Mouse (Mus musculus): ENCODE results near the gene Insl5. TPM values are rescaled to one million over a fixed set of nuclear protein-coding genes. Genes with fewer than 3 reads are reported as not detected.
A peak's percentile ranks its signal among the peaks of the same experiment; 100 is the strongest.

Insl5 gene
- 0.71 TPM in 1 of 2 replicates, not detected in the other for total RNA-seq (2014; rRNA removed)
- not detected in 2 replicates for polyA plus RNA-seq (2015; fragmentation: Nextera tagmentation; extraction: Ambion mirVana)

- Histone ChIP-seq H3K27me3 (ENCODE audit: insufficient read depth, low read length) (no peaks in the 10 kb centered on the region), H3K27ac (ENCODE audit: low read depth, low read length) (no peak within 1 kb of the TSS), H3K4me1 (ENCODE audit: insufficient read depth) (no peaks in the 10 kb centered on the region), H3K4me3 (ENCODE audit: low read depth, low read length) (no peak within 1 kb of the TSS), H3K9me3 (ENCODE audit: low read length) (no peaks in the 10 kb centered on the region), H3K9ac (no peak within 1 kb of the TSS), H3K36me3 (ENCODE audit: insufficient read depth) (no peaks in the 10 kb centered on the region), H3K4me2 (ENCODE audit: low read depth) (no peak within 1 kb of the TSS)
- TF ChIP-seq CTCF (IDR thresholded peaks at IDR 0.05; ENCODE audit: low read depth): no peak
- no peak for ATAC-seq
- DNase-seq: no peak
- 96% methylated on average over 4 of the region's 4 CpGs for WGBS
These were observed at the start of gene Insl5 for GRCm38 (mm10) chr4:103026621-103027020. Gene Insl5, minus strand, starts transcription at chr4:103026842.

GRCm38 (mm10) chr4:103070631-103071030, 44.0 kb upstream of the Insl5 start:
- H3K9me3 ChIP-seq (ENCODE audit: low read length): no peaks in the 10 kb centered on the region
- H3K4me1 ChIP-seq (ENCODE audit: insufficient read depth): no peaks in the 10 kb centered on the region
- ATAC-seq (no peak), DNase-seq (no peak)
- no peak for TF ChIP-seq CTCF (IDR thresholded peaks at IDR 0.05; ENCODE audit: low read depth)
- no peak overlapping the region for H3K9ac ChIP-seq
- no peaks in the 10 kb centered on the region for H3K36me3 ChIP-seq (ENCODE audit: insufficient read depth)
- 70% methylated on average over 3 of the region's 3 CpGs for WGBS
- no peak overlapping the region for H3K27ac ChIP-seq (ENCODE audit: low read depth, low read length)
- no peak overlapping the region for H3K4me3 ChIP-seq (ENCODE audit: low read depth, low read length)
- no peak overlapping the region for H3K4me2 ChIP-seq (ENCODE audit: low read depth)
- no peaks in the 10 kb centered on the region for H3K27me3 ChIP-seq (ENCODE audit: insufficient read depth, low read length)

DNA sequence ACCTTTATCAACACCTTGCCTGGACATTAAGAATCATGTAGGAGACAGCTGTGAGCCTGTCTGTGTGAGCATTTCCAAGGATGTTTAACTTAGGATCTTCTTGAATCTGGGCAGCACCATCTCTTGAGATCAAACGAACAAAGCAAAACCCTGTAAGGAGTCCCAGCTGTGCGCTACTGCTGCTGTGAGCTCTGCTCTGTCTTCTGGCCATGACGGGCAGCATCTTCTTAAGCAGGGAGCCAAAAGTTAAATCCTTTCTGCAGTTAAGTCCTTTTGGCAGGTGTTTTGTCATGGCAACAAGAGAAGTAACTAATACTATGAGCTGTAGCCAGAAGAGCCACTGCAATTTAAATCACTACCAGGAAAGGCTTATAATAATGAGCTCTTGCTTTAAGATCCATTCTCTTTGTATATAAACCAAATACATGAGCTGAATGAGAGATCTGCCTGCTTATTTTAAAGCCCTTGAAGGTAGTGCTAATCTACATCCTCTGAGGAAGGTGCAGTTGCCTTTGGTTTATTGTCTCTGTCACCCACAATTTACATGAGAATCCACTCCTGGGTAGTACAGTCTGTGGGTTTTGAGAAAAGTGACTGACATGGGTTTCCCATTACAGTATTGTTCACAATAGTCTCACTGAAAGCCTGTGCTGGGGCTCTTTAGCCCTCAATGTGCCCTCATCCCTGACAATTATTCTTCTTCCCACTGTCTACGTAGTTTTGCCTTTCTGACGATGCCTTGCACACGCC, 41.4 kb upstream of the Insl5 start:
- ATAC-seq: no peak
- no peak for DNase-seq

DNA sequence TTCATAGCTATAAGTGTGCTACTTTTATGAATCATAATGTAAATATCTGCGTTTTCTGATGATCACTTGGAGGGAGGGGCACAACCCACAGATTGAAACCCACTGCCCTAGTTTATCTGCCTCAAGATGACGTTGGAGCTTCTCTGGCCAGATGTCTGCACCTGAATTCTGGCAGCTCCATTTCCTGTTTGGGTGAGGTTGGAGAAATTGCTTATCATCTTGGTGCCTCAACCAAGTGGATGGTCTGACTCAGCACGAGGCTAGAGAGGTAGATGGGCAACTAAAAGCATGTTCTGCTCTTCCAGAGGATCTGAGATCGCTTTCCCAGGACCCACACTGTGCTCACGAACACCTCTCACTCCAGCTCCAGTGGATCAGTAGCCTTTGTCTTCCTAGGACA, 38.3 kb upstream of the Insl5 start:
- H3K27ac ChIP-seq (ENCODE audit: low read depth, low read length): no peak overlapping the region
- no peak for TF ChIP-seq CTCF (IDR thresholded peaks at IDR 0.05; ENCODE audit: low read depth)

More for the DNA sequence above, 41.4 kb upstream of the Insl5 start:
- no peak overlapping the region for H3K4me3 ChIP-seq (ENCODE audit: low read depth, low read length)
- no peak for TF ChIP-seq CTCF (IDR thresholded peaks at IDR 0.05; ENCODE audit: low read depth)
- H3K4me1 ChIP-seq (ENCODE audit: insufficient read depth): no peaks in the 10 kb centered on the region
- H3K9ac ChIP-seq: no peak overlapping the region
- no peaks in the 10 kb centered on the region for H3K27me3 ChIP-seq (ENCODE audit: insufficient read depth, low read length)
- H3K36me3 ChIP-seq (ENCODE audit: insufficient read depth): no peaks in the 10 kb centered on the region
- no peak overlapping the region for H3K27ac ChIP-seq (ENCODE audit: low read depth, low read length)
- H3K4me2 ChIP-seq (ENCODE audit: low read depth): no peak overlapping the region
- no peaks in the 10 kb centered on the region for H3K9me3 ChIP-seq (ENCODE audit: low read length)
- WGBS: 42% methylated on average over 6 of the region's 6 CpGs

GRCm38 (mm10) chr4:103064421-103064820, 37.8 kb upstream of the Insl5 start:
- Histone ChIP-seq H3K27me3 (ENCODE audit: insufficient read depth, low read length) (no peaks in the 10 kb centered on the region), H3K27ac (ENCODE audit: low read depth, low read length) (no peak overlapping the region), H3K4me1 (ENCODE audit: insufficient read depth) (no peaks in the 10 kb centered on the region), H3K36me3 (ENCODE audit: insufficient read depth) (no peaks in the 10 kb centered on the region), H3K9ac (no peak overlapping the region), H3K4me2 (ENCODE audit: low read depth) (no peak overlapping the region), H3K9me3 (ENCODE audit: low read length) (no peaks in the 10 kb centered on the region), H3K4me3 (ENCODE audit: low read depth, low read length) (no peak overlapping the region)
- 76% methylated on average over 2 of the region's 2 CpGs for WGBS
- DNase-seq (no peak), ATAC-seq (no peak)
- no peak for TF ChIP-seq CTCF (IDR thresholded peaks at IDR 0.05; ENCODE audit: low read depth)

More for the DNA sequence above, 38.3 kb upstream of the Insl5 start:
- Histone ChIP-seq H3K4me1 (ENCODE audit: insufficient read depth) (no peaks in the 10 kb centered on the region), H3K4me3 (ENCODE audit: low read depth, low read length) (no peak overlapping the region), H3K27me3 (ENCODE audit: insufficient read depth, low read length) (no peaks in the 10 kb centered on the region), H3K9me3 (ENCODE audit: low read length) (no peaks in the 10 kb centered on the region), H3K36me3 (ENCODE audit: insufficient read depth) (no peaks in the 10 kb centered on the region), H3K4me2 (ENCODE audit: low read depth) (no peak overlapping the region), H3K9ac (no peak overlapping the region)
- 85% methylated on average over 5 of the region's 5 CpGs for WGBS
- ATAC-seq (no peak), DNase-seq (no peak)

DNA sequence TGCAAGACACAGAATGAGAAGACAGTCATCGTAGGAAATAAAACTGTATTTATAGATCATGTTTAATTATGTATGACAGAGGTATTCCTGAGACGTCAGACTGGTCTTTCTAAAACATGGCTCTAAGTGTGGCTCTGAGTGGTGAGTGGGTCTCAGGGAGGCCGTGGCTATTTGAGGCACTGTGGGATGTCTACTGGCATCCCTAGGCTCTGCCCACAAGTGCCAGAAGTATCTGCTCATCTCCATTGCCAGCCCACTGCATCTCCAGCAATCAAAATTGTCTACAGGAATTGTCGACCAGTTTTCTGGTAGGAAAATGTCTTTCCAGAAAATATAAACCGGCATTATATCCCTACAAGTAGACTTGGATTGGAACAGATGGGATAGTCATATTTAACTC, 30.3 kb upstream of the Insl5 start:
- WGBS: 91% methylated on average over 5 of the region's 5 CpGs
- Histone ChIP-seq H3K9ac (no peak overlapping the region), H3K9me3 (ENCODE audit: low read length) (no peaks in the 10 kb centered on the region), H3K27ac (ENCODE audit: low read depth, low read length) (no peak overlapping the region), H3K4me2 (ENCODE audit: low read depth) (no peak overlapping the region), H3K27me3 (ENCODE audit: insufficient read depth, low read length) (no peaks in the 10 kb centered on the region), H3K4me3 (ENCODE audit: low read depth, low read length) (no peak overlapping the region), H3K4me1 (ENCODE audit: insufficient read depth) (no peaks in the 10 kb centered on the region), H3K36me3 (ENCODE audit: insufficient read depth) (no peaks in the 10 kb centered on the region)
- ATAC-seq (no peak), DNase-seq (no peak)
- TF ChIP-seq CTCF (IDR thresholded peaks at IDR 0.05; ENCODE audit: low read depth): no peak

DNA sequence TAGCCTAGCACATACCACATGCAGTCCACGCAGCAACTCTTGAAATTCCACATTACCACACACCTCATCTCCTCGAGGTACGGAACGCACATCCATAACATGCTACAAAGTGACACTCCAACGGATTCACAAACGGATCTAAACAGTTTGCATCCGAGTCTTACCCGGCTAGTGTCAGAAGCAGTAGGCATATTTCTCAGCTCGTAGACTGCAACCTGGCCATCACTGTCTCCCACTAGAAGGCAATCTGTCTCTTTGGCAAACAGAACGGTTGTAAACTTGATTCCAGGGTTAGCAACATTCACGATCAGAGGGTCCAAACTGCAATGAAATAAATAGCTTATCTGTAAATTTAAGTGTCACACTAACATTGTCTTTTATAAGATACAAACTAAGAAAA, 21.4 kb upstream of the Insl5 start:
- TF ChIP-seq CTCF (IDR thresholded peaks at IDR 0.05; ENCODE audit: low read depth): no peak
- Histone ChIP-seq H3K27me3 (ENCODE audit: insufficient read depth, low read length) (no peaks in the 10 kb centered on the region), H3K4me2 (ENCODE audit: low read depth) (no peak overlapping the region), H3K27ac (ENCODE audit: low read depth, low read length) (no peak overlapping the region), H3K9me3 (ENCODE audit: low read length) (no peaks in the 10 kb centered on the region), H3K9ac (no peak overlapping the region), H3K36me3 (ENCODE audit: insufficient read depth) (no peaks in the 10 kb centered on the region), H3K4me1 (ENCODE audit: insufficient read depth) (no peaks in the 10 kb centered on the region), H3K4me3 (ENCODE audit: low read depth, low read length) (no peak overlapping the region)
- ATAC-seq (no peak), DNase-seq (peak; percentile 4)
- WGBS: 78% methylated on average over 11 of the region's 11 CpGs

All from forebrain, postnatal 0 days (tissue).